Mouse (Mus musculus) lung, postnatal 0 days (tissue): ENCODE data around the gene Gm13088. TPM values are rescaled to one million over a fixed set of nuclear protein-coding genes. Genes with fewer than 3 reads are reported as not detected.
"Not testable (repeated sequence)": the region's sequence is repeated elsewhere in the genome, so short reads cannot be mapped to it uniquely, and the experiment has no call there.

Source experiments
- ATAC-seq: fragments of 200-750 bp; cut with Nextera tagmentation; 2 replicates; pipeline ENCODE4 v1.8.0; 2017; ENCODE audit warnings: moderate library complexity
- DNase-seq: peaks from one replicate; pipeline ENCODE4 v3.0.0-alpha.2; 2016; ENCODE audit warnings: low spot score
- H3K27ac ChIP-seq: fragments of 300-500 bp; sonication (generic); 2 replicates; pipeline ENCODE4 v1.5.1; 2014; ENCODE audit warnings: antibody characterized with exemption, mild to moderate bottlenecking, low read length, mixed read lengths
- H3K27me3 ChIP-seq: fragments of 300-500 bp; sonication (generic); replicated peaks from 2 replicates; pipeline ENCODE4 v1.6.1; 2014; ENCODE audit warnings: low read length, mixed read lengths; ENCODE audit not compliant: insufficient read depth
- H3K36me3 ChIP-seq: fragments of 300-500 bp; sonication (generic); 2 replicates; pipeline ENCODE4 v1.6.1; 2014; ENCODE audit warnings: low read length, mixed read lengths; ENCODE audit not compliant: insufficient read depth
- H3K4me1 ChIP-seq: fragments of 300-500 bp; sonication (generic); 2 replicates; pipeline ENCODE4 v1.6.1; 2014; ENCODE audit warnings: antibody characterized with exemption, low read depth, low read length, mixed read lengths; ENCODE audit not compliant: insufficient read depth
- H3K4me2 ChIP-seq: fragments of 300-500 bp; sonication (generic); replicated peaks from 2 replicates; pipeline ENCODE4 v1.6.1; 2014; ENCODE audit warnings: low read depth, mild to moderate bottlenecking, low read length, moderate library complexity, mixed read lengths
- H3K4me3 ChIP-seq: fragments of 300-500 bp; sonication (generic); 2 replicates; pipeline ENCODE4 v1.5.1; 2014; ENCODE audit warnings: low read depth, low read length
- H3K9ac ChIP-seq: fragments of 300-500 bp; sonication (generic); replicated peaks from 2 replicates; pipeline ENCODE4 v1.6.1; 2014; ENCODE audit warnings: low read depth, mild to moderate bottlenecking
- H3K9me3 ChIP-seq: fragments of 300-500 bp; sonication (generic); 2 replicates; pipeline ENCODE4 v1.6.1; 2016; ENCODE audit warnings: low read length, mixed read lengths
- CTCF ChIP-seq: IDR thresholded peaks from 2 replicates; pipeline ENCODE4 v1.5.1; 2016; ENCODE audit warnings: antibody characterized with exemption, mild to moderate bottlenecking
- EP300 ChIP-seq: IDR thresholded peaks from 2 replicates; pipeline ENCODE4 v1.6.1; 2016; ENCODE audit warnings: antibody characterized with exemption, mild to moderate bottlenecking, control low read depth
- WGBS: fragments of 180-500 bp; shearing (Covaris S2); extraction: QIAGEN DNeasy Blood & Tissue Kit; methylation state at CpG from one replicate; pipeline ENCODE4 v1.1.7; 2014; 5-methylcytosine and 5-hydroxymethylcytosine counted together
- polyA plus RNA-seq: library from polyadenylated mRNA; unstranded; fragments of >200 nt; fragmentation: Nextera tagmentation; extraction: Ambion mirVana; gene quantifications from 2 replicates; pipeline ENCODE4 v1.2.1, GENCODE M21; 2015

Gm13088 gene
- polyA plus RNA-seq: not detected in 2 replicates

- H3K27ac ChIP-seq, H3K9ac ChIP-seq, H3K27me3 ChIP-seq, H3K36me3 ChIP-seq, H3K4me3 ChIP-seq, H3K4me2 ChIP-seq, H3K9me3 ChIP-seq, DNase-seq, ATAC-seq, H3K4me1 ChIP-seq: not testable (repeated sequence)
These were observed at the start of gene Gm13088 for GRCm38 (mm10) chr4:143657146-143657545. Gm13088 (minus strand) TSS chr4:143657246.

GRCm38 (mm10) chr4:143702611-143703010, 45.6 kb upstream of the Gm13088 start, which contains the start of gene Gm13089:
Gm13089 (minus strand) TSS chr4:143702711.
- TF ChIP-seq EP300 (no peak), CTCF (no peak)

GRCm38 (mm10) chr4:143618101-143618500, 38.9 kb downstream of the Gm13088 start:
- H3K27me3 ChIP-seq, H3K9me3 ChIP-seq, H3K4me2 ChIP-seq, DNase-seq, H3K36me3 ChIP-seq, H3K9ac ChIP-seq, H3K4me1 ChIP-seq, ATAC-seq, H3K4me3 ChIP-seq, H3K27ac ChIP-seq: not testable (repeated sequence)
- WGBS: 66% methylated on average over 4 of the region's 4 CpGs

More at GRCm38 (mm10) chr4:143702611-143703010, 45.6 kb upstream of the Gm13088 start, which contains the start of gene Gm13089:
- no peak within 1 kb of the TSS for H3K4me3 ChIP-seq
- no peaks in the 10 kb centered on the region for H3K9me3 ChIP-seq
- H3K27me3 ChIP-seq: no peaks in the 10 kb centered on the region
- H3K9ac ChIP-seq: no peak within 1 kb of the TSS
- H3K4me1 ChIP-seq: no peaks in the 10 kb centered on the region
- ATAC-seq (no peak), DNase-seq (no peak)
- H3K27ac ChIP-seq: no peak within 1 kb of the TSS
- H3K36me3 ChIP-seq: no peaks in the 10 kb centered on the region
- WGBS: 76% methylated on average over 2 of the region's 2 CpGs
- H3K4me2 ChIP-seq: no peak within 1 kb of the TSS

- not testable (repeated sequence) for H3K4me1 ChIP-seq, H3K4me2 ChIP-seq, H3K27ac ChIP-seq, H3K9ac ChIP-seq, H3K4me3 ChIP-seq, H3K36me3 ChIP-seq, H3K9me3 ChIP-seq, H3K27me3 ChIP-seq, ATAC-seq, DNase-seq
These were observed 42.3 kb downstream of the Gm13088 start, which contains the start of gene Gm13083 for GRCm38 (mm10) chr4:143614703-143615102. Gm13083 (plus strand) TSS chr4:143615003.

- ATAC-seq, H3K4me3 ChIP-seq, H3K27me3 ChIP-seq, DNase-seq, H3K9me3 ChIP-seq, H3K4me2 ChIP-seq, H3K9ac ChIP-seq, H3K4me1 ChIP-seq, H3K36me3 ChIP-seq, H3K27ac ChIP-seq: not testable (repeated sequence)
- WGBS: 77% methylated on average over 9 of the region's 9 CpGs
These were observed 45.1 kb downstream of the Gm13088 start for GRCm38 (mm10) chr4:143611927-143612326.

Other genes with a start within 250 kb of the Gm13088 start
- 9.2 and 10.2 TPM in 2 replicates for gene Pramef8, start 244.8 kb downstream of the Gm13088 start, polyA plus RNA-seq
- gene Oog4, start 206.9 kb downstream of the Gm13088 start, polyA plus RNA-seq: not detected in 2 replicates
- not detected in 2 replicates for gene Gm13043, start 145.9 kb downstream of the Gm13088 start, polyA plus RNA-seq
- gene Gm13040, start 121.3 kb downstream of the Gm13088 start, polyA plus RNA-seq: not detected in 2 replicates
- gene BC080695, start 105.5 kb downstream of the Gm13088 start, polyA plus RNA-seq: not detected in 2 replicates
- gene Gm13057, start 105.5 kb downstream of the Gm13088 start, polyA plus RNA-seq: not detected in 2 replicates
- not detected in 2 replicates for gene Gm13083, start 42.2 kb downstream of the Gm13088 start, polyA plus RNA-seq
- not detected in 2 replicates for gene Gm13089, start 45.5 kb upstream of the Gm13088 start, polyA plus RNA-seq
- gene Gm13078, start 62.2 kb upstream of the Gm13088 start, polyA plus RNA-seq: not detected in 2 replicates
- gene Gm13023, start 132.1 kb upstream of the Gm13088 start, polyA plus RNA-seq: not detected in 2 replicates
- gene Gm13084, start 158.8 kb upstream of the Gm13088 start, polyA plus RNA-seq: not detected in 2 replicates
- not detected in 2 replicates for gene Gm13103, start 189.3 kb upstream of the Gm13088 start, polyA plus RNA-seq
- gene Pramef6, start 243.1 kb upstream of the Gm13088 start, polyA plus RNA-seq: not detected in 2 replicates